Mouse (Mus musculus): ENCODE results near the gene Timp2. TPM values are rescaled to one million over a fixed set of nuclear protein-coding genes. Genes with fewer than 3 reads are reported as not detected.

Timp2 gene
- polyA plus RNA-seq, 1 experiment = 83.3 TPM

GRCm38 (mm10) chr11:118360907-118361341 lies 5.4 kb upstream of the Timp2 start:
- H3K27me3 ChIP-seq (replicated peaks; ENCODE audit: control insufficient read depth, insufficient read depth, low read length) = no peaks in the 10 kb centered on the region
- no peak overlapping the region for H3K4me3 ChIP-seq (ENCODE audit: insufficient read depth, low read depth, low read length)
- no peak overlapping the region for H3K27ac ChIP-seq (ENCODE audit: insufficient read depth, low read depth, low read length)
- 41% methylated on average over 10 of the region's 10 CpGs for WGBS
- no peaks in the 10 kb centered on the region for H3K4me1 ChIP-seq (ENCODE audit: control insufficient read depth, insufficient read depth, low read length)
- H3K36me3 ChIP-seq (ENCODE audit: control insufficient read depth, insufficient read depth, low read length) = no peaks in the 10 kb centered on the region
- no peak for DNase-seq
- no peak for TF ChIP-seq CTCF (conservative IDR thresholded peaks at IDR 0.05; ENCODE audit: insufficient read depth, insufficient read length, low read depth, low read length)

DNA sequence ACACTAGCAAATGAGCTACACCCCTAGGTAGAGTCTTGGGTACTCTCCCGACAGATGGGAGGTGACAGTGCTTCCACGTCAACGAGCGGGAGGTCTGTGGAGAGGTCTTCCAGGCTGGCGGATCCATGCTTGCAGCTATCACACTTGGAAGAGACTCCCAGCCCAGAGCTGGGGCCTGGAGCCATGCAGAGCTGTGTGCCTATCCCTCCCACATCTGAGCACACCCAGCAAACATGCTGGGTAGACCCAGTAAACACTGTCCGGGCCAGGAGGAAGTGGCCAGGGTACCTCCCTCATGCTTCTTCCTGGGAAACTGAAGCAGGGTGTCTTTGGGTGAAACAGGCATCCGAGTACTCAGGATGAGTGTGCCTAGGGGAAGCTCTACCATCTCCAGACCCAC lies 5.0 kb upstream of the Timp2 start:
- no peak overlapping the region for H3K4me3 ChIP-seq (ENCODE audit: insufficient read depth, low read depth, low read length)
- no peak overlapping the region for H3K27ac ChIP-seq (ENCODE audit: insufficient read depth, low read depth, low read length)
- no peaks in the 10 kb centered on the region for H3K27me3 ChIP-seq (replicated peaks; ENCODE audit: control insufficient read depth, insufficient read depth, low read length)
- H3K36me3 ChIP-seq (ENCODE audit: control insufficient read depth, insufficient read depth, low read length) = no peaks in the 10 kb centered on the region
- no peak for DNase-seq
- TF ChIP-seq CTCF (conservative IDR thresholded peaks at IDR 0.05; ENCODE audit: insufficient read depth, insufficient read length, low read depth, low read length) (no peak), POLR2A (IDR thresholded peaks at IDR 0.05; ENCODE audit: low read depth, low read length) (no peak)
- H3K4me1 ChIP-seq (ENCODE audit: control insufficient read depth, insufficient read depth, low read length) = no peaks in the 10 kb centered on the region
- 59% methylated on average over 7 of the region's 7 CpGs for WGBS

- WGBS = under 1% methylated on average over 43 of the region's 43 CpGs
- peak; percentile 81 for DNase-seq
- Histone ChIP-seq H3K27ac (ENCODE audit: insufficient read depth, low read depth, low read length) (peak overlapping the region; percentile 71; the same call in 1 of the 2 replicates), H3K36me3 (ENCODE audit: control insufficient read depth, insufficient read depth, low read length) (no peaks in the 10 kb centered on the region), H3K27me3 (replicated peaks; ENCODE audit: control insufficient read depth, insufficient read depth, low read length) (no peaks in the 10 kb centered on the region), H3K4me3 (ENCODE audit: insufficient read depth, low read depth, low read length) (peak overlapping the region; percentile 66), H3K4me1 (ENCODE audit: control insufficient read depth, insufficient read depth, low read length) (no peaks in the 10 kb centered on the region)
- TF ChIP-seq CTCF (conservative IDR thresholded peaks at IDR 0.05; ENCODE audit: insufficient read depth, insufficient read length, low read depth, low read length) (peak; percentile 36; the same call in 1 of the 2 replicates), POLR2A (IDR thresholded peaks at IDR 0.05; ENCODE audit: low read depth, low read length) (peak; percentile 65)
Observed at GRCm38 (mm10) chr11:118355205-118355604, 335 bp downstream of the Timp2 start.

DNA sequence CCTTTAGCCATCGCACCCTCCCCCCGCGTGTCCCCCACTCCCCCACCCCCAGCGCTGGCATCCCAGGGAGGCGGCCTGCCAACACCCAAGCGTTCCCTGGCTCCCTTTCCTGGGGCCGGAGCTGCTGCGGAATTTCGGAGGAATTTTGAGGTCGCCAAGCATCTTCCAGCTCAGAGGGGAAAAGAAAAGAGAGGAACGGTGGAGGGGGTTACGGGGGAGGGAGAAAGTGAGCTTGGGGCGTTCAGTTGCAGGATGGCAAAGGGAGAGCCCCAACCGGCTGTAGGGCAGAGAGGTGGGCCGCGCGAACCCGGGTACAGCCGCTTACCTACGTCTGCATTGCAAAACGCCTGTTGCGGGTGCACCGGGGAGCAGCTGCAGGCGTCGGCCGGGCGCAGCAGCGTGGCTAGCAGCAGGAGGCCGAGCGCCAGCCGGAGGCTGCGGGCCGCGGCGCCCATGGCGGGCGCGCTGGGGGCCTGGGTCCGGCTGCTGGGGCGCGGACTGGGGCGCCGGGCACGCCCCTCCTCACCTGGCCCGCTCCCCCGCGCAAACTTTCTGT lies 826 bp downstream of the Timp2 start:
- H3K4me1 ChIP-seq (ENCODE audit: control insufficient read depth, insufficient read depth, low read length) = no peaks in the 10 kb centered on the region
- WGBS = 1% methylated on average over 47 of the region's 47 CpGs
- peak overlapping the region; percentile 66 for H3K4me3 ChIP-seq (ENCODE audit: insufficient read depth, low read depth, low read length)
- no peaks in the 10 kb centered on the region for H3K27me3 ChIP-seq (replicated peaks; ENCODE audit: control insufficient read depth, insufficient read depth, low read length)
- H3K27ac ChIP-seq (ENCODE audit: insufficient read depth, low read depth, low read length) = peak overlapping the region; percentile 41; the same call in 1 of the 2 replicates
- H3K36me3 ChIP-seq (ENCODE audit: control insufficient read depth, insufficient read depth, low read length) = no peaks in the 10 kb centered on the region
- no peak for DNase-seq
- TF ChIP-seq CTCF (conservative IDR thresholded peaks at IDR 0.05; ENCODE audit: insufficient read depth, insufficient read length, low read depth, low read length) (no peak), POLR2A (IDR thresholded peaks at IDR 0.05; ENCODE audit: low read depth, low read length) (no peak)

- H3K36me3 ChIP-seq (ENCODE audit: control insufficient read depth, insufficient read depth, low read length) = no peaks in the 10 kb centered on the region
- no peaks in the 10 kb centered on the region for H3K4me1 ChIP-seq (ENCODE audit: control insufficient read depth, insufficient read depth, low read length)
- 87% methylated on average over 5 of the region's 5 CpGs for WGBS
- no peak overlapping the region for H3K4me3 ChIP-seq (ENCODE audit: insufficient read depth, low read depth, low read length)
- H3K27me3 ChIP-seq (replicated peaks; ENCODE audit: control insufficient read depth, insufficient read depth, low read length) = no peaks in the 10 kb centered on the region
- no peak for TF ChIP-seq CTCF (conservative IDR thresholded peaks at IDR 0.05; ENCODE audit: insufficient read depth, insufficient read length, low read depth, low read length)
- no peak for TF ChIP-seq POLR2A (IDR thresholded peaks at IDR 0.05; ENCODE audit: low read depth, low read length)
- H3K27ac ChIP-seq (ENCODE audit: insufficient read depth, low read depth, low read length) = no peak overlapping the region
- DNase-seq = no peak
Observed at GRCm38 (mm10) chr11:118349494-118349893, 6.0 kb downstream of the Timp2 start.

- WGBS = 62% methylated on average over 5 of the region's 5 CpGs
- peak; percentile 61 for DNase-seq
- no peaks in the 10 kb centered on the region for H3K36me3 ChIP-seq (ENCODE audit: control insufficient read depth, insufficient read depth, low read length)
- no peaks in the 10 kb centered on the region for H3K27me3 ChIP-seq (replicated peaks; ENCODE audit: control insufficient read depth, insufficient read depth, low read length)
- no peak for TF ChIP-seq POLR2A (IDR thresholded peaks at IDR 0.05; ENCODE audit: low read depth, low read length)
- TF ChIP-seq CTCF (conservative IDR thresholded peaks at IDR 0.05; ENCODE audit: insufficient read depth, insufficient read length, low read depth, low read length) = no peak
- H3K27ac ChIP-seq (ENCODE audit: insufficient read depth, low read depth, low read length) = peak overlapping the region; percentile 62
- no peak overlapping the region for H3K4me3 ChIP-seq (ENCODE audit: insufficient read depth, low read depth, low read length)
- H3K4me1 ChIP-seq (ENCODE audit: control insufficient read depth, insufficient read depth, low read length) = no peaks in the 10 kb centered on the region
Observed at GRCm38 (mm10) chr11:118348877-118349276, 6.7 kb downstream of the Timp2 start.

DNA sequence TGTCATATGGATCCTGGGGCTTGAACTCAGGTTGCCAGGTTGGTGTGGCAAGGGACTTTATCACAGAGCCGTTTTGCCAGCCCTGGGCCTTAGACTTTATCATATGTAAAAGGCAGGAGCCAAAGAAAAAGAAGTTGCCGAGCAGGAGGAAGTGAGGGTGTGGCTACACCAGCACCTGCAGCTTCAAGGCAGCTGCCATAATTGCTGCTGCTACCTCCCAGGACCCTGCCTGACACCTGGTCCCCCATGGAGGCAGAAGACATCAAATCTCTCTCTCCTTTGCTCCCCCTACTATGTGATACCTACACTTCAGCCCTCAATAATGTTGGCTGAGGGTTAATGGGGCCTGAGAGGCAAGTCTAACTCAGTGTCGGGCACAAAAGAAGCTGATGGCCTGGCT lies 7.1 kb downstream of the Timp2 start:
- no peaks in the 10 kb centered on the region for H3K27me3 ChIP-seq (replicated peaks; ENCODE audit: control insufficient read depth, insufficient read depth, low read length)
- H3K36me3 ChIP-seq (ENCODE audit: control insufficient read depth, insufficient read depth, low read length) = no peaks in the 10 kb centered on the region
- TF ChIP-seq CTCF (conservative IDR thresholded peaks at IDR 0.05; ENCODE audit: insufficient read depth, insufficient read length, low read depth, low read length) = no peak
- no peak for TF ChIP-seq POLR2A (IDR thresholded peaks at IDR 0.05; ENCODE audit: low read depth, low read length)
- no peak for DNase-seq
- WGBS = 58% methylated on average over 3 of the region's 3 CpGs
- H3K4me1 ChIP-seq (ENCODE audit: control insufficient read depth, insufficient read depth, low read length) = no peaks in the 10 kb centered on the region
- no peak overlapping the region for H3K4me3 ChIP-seq (ENCODE audit: insufficient read depth, low read depth, low read length)
- H3K27ac ChIP-seq (ENCODE audit: insufficient read depth, low read depth, low read length) = peak overlapping the region; percentile 39
